Mouse (Mus musculus) cerebellum, adult 11 months (tissue): Measurements from ENCODE around the gene Cacna2d1.

ENCODE experiments used
- DNase-seq: peaks from one replicate; pipeline ENCODE4 v3.0.0; 2022

The Cacna2d1 gene

DNA sequence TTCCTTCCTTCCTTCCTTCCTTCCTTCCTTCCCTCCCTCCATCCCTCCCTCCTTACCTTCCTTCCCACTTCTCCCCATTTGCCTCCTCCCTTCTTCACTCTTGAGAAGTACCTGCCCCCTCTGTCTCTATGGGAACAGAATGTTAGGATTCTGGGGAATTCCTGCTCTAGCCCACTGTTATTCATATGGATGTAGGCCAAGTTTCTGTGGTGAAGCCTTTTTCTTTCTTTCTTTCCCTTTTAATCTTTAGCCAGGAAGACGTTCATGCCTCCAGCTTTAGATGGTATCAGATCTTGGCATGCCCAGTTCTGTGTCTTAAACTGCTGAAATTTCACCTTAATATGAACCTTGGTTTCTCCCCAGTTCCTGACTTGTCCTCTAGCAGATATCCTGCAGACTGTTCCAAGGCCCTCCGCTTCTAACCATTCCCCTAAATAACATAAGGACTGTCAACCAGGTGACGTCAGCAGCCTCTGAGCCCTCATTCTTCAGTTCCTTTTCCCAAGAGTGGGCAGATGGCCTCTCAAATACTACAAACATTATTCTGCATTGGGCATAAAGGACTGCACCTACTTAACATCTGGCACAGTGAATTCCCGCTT, 362.8 kb downstream of the Cacna2d1 start:
- no peak for DNase-seq

DNA sequence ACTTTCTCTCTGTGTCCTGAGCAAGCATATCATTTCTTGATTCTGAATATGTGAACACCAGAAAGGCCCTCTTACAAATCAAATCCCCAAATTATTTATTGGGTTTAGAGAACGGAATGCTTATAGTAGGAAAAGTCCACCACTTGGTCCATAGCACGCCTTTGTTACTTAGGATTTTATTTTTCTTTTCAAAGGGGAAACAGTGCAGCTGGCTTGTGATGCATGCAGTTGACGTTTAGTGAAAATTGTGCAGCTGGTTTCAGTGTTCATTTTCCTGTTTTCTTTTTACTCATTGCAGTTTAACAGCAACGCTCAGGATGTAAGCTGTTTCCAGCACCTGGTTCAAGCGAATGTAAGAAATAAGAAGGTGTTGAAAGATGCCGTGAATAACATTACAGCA, 365.1 kb downstream of the Cacna2d1 start:
- DNase-seq, result no peak

GRCm38 (mm10) chr5:16309168-16310006, 374.9 kb downstream of the Cacna2d1 start:
- peak; percentile 31 for DNase-seq

- DNase-seq, result no peak
These were observed 379.8 kb downstream of the Cacna2d1 start for GRCm38 (mm10) chr5:16314242-16314641.

DNA sequence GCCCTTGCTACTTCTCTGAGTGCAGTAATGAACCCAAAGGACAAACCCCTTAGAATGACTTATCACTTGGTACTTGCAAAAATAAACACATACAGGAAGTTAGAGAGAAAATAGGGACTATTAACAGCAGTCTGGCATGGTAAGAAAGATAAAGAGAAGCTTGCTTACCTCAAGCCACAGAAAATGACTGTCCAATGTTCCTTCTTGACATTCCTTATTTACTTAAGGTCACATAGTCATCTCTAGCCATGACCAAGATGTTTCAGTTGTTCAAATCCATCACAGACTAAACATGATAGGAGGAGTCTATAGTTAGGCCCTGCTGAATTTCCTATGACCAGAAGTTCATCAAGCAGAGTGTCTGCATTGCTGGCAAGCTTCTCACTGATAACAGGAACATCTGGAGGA, 381.5 kb downstream of the Cacna2d1 start:
- no peak for DNase-seq

- no peak for DNase-seq
These were observed 383.3 kb downstream of the Cacna2d1 start for GRCm38 (mm10) chr5:16317680-16318242.

- DNase-seq, result no peak
These were observed 392.1 kb downstream of the Cacna2d1 start for GRCm38 (mm10) chr5:16326610-16327009.

GRCm38 (mm10) chr5:16345393-16345792, 410.9 kb downstream of the Cacna2d1 start:
- DNase-seq, result no peak

- no peak for DNase-seq
These were observed 421.3 kb downstream of the Cacna2d1 start for GRCm38 (mm10) chr5:16355816-16356215.

DNA sequence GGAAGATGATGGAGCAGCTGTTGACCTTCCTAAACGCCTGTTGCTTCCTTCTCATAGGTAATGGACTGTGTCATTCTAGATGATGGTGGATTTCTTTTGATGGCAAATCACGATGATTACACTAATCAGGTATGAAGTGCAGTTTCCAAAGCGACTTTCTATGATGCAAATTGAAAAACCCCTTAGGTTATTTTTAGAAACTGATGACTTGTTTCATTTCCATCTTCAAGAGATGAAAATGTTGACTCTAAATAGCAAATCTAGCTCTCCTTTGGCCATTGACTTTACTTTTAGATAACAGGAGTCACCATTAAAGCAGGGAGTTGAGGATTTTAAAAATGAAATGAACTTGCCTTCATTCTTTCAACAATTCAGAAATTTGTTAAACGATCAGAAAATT, 423.2 kb downstream of the Cacna2d1 start:
- DNase-seq, result no peak

DNA sequence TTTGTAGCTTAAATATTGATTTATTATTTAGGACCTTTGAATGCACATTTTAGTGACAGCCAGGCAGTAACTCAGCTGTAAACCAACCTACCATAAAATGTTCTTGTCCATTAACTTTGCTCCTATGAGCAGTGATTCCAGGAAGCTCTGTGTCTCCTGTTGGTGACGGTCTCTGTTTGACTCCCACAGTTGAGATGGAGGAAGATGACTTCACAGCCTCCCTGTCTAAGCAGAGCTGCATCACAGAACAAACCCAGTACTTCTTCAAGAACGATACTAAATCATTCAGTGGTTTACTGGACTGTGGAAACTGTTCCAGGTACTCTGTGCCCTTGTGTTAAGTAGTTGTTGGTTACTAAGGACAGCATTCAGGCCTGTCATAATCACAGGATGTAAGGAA, 427.6 kb downstream of the Cacna2d1 start:
- DNase-seq, result no peak

- DNase-seq, result no peak
These were observed 428.7 kb downstream of the Cacna2d1 start for GRCm38 (mm10) chr5:16363171-16363570.

DNA sequence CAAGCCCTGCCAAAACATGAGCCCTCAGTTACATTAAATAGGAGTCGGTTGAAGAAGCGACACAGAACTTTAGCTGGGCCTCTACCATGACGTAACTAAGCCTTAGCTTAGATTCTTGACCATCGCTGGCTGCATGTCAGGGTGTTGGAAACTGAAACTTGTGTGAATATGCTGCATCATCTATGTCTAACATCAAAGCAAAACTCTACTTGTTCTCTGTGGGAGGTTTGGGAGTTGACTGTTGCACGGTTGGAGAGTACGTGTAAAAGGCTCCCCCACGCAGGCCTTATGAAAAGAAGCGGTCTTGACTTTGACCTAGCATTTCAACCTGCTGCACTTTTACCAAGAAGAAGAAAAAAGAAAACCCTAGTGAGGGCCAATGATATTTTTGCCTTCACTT, 436.2 kb downstream of the Cacna2d1 start:
- no peak for DNase-seq

GRCm38 (mm10) chr5:16373966-16374365, 439.5 kb downstream of the Cacna2d1 start:
- peak; percentile 11 for DNase-seq

GRCm38 (mm10) chr5:16376329-16376908, 441.9 kb downstream of the Cacna2d1 start:
- DNase-seq, result no peak

GRCm38 (mm10) chr5:16410011-16410410, 475.5 kb downstream of the Cacna2d1 start:
- no peak for DNase-seq

- DNase-seq, result no peak
These were observed 480.2 kb downstream of the Cacna2d1 start for GRCm38 (mm10) chr5:16414693-16415092.

DNA sequence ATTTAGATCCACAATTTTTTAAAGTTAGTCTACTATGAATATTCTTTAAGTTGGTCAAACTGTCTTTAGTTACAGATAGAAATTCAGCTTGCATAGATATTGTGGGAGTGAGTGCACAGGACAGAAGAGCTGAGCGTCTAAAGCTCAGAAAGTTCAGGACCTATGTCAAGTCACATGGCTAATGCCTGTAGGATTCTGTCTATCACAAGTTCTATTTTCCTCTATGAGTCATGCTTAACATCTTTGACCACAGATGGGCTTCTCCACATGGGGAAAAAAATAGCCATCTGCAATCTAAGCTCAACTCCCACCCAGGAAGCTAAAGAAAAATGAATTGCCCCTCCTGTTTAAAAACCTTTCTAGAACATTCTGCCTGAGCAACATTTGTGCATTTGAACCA, 483.5 kb downstream of the Cacna2d1 start:
- DNase-seq, result no peak

DNA sequence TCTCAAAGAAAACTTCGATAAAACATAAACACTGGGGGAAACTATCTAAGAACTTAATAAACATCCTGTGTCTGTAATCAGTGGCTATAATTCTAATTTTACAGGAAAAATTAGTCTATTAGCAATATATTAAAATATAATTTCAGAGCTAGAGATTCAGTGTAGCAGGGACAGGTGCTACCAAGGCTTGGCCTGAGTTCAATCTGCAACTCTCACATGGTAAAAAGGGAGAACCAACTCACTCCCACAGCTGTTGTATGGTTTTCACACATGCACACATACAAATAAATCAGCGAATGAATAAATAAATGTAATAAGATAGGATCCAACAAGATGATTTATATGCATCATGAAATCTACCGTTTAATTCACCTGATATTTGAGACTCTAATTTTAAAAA, 484.0 kb downstream of the Cacna2d1 start:
- no peak for DNase-seq
